Mouse (Mus musculus) 416B (cell line): Measurements from ENCODE around the gene Spef2.
"Not testable (repeated sequence)": the region's sequence is repeated elsewhere in the genome, so short reads cannot be mapped to it uniquely, and the experiment has no call there.

ENCODE experiments used
- DNase-seq: peaks from one replicate; pipeline ENCODE4 v3.0.0; 2011; ENCODE audit warnings: low read depth

Spef2 gene

DNA sequence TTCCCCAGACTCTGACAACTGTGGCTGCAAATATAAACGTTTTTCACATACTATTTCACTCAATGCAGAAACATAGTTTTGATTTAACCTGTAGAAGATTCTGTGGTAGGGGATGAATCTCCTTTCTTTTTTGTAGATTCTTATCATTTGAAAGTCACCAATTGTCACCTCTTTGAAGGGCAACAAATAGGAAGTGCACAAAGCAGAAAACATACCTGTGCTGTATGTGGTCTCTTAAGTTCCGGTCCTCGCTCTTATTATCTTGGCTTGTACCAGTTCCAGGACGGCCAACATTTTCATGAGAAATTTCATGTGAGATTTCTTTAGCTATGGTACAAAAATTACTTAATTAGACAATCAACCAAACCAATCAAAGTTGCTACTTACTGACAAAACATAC is 80.1 kb downstream of the Spef2 start:
- DNase-seq, result no peak

DNA sequence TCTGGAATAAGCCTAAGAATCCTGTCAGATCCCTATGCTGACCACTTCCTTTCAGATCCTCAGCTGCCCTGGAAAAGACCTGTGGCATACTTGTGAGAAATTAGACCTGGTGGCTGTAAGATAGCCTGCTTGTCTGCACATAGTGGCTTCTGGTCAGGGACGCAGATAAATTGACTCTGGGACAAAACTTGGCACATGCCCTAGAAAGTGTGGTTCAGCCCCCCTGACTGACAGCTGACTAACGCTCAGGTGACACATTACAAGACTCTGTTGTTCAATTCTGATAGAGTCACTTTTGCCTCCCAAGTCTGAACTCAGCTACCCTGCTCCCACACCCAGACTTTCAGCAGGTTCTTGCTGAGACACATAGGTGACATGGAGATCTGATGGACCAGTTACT is 83.7 kb downstream of the Spef2 start:
- DNase-seq, result not testable (repeated sequence)

DNA sequence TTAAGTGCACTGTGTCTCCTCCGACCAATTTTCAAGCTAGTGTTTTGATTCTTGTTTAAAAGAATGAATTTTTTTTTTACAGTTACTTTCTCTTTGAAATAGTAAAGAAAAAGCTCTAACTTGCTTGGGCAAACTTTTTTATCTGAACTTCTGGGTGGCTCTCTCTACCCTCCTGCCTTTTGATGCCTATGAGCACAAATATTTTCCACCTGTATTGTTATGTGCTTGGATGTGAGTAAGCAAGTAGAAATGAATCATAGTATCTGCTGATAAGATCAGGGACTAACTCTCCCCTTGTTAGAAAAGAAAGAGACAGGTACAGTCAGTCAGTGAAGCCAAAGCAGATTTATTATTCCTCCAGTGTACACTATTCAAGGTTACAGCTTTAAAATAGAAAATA is 87.5 kb downstream of the Spef2 start:
- DNase-seq, result no peak

DNA sequence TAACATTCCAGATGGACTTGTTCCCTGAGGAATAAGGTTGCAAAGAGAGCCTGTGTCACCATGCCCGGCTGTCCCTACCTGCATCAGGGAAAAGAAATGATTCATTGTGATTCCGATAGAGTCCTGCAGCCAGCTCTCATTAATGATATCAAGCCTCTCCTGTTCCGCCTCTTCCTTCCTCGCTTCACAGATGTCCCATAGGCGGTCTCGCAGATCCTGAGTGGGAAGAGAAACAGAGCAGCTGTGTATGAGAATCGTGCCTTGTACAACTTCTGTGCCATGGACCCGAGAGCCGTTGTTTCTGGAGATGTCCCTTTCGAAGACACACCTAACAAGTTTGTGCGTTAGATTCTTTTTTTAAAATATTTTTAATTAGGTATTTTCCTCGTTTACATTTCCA is 114.2 kb downstream of the Spef2 start:
- DNase-seq, result no peak

DNA sequence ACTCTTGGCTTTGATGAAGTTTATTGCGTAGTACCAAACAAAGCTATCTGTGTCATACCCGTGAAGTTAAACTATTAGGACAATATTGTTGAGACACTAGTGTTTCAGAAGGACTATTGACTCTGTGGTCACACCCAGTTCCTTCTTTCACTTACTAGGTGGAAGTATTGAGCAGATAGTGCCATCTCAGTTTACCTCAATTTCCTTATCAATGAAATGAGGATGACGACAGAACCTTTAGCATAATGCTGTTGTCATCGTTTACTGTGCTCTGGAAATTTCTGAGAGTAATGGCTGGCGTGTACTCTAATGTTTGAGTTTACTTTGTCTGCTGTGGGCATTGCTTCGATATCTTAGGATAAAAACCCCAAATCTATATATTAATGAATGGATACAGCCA is 117.0 kb downstream of the Spef2 start:
- no peak for DNase-seq

DNA sequence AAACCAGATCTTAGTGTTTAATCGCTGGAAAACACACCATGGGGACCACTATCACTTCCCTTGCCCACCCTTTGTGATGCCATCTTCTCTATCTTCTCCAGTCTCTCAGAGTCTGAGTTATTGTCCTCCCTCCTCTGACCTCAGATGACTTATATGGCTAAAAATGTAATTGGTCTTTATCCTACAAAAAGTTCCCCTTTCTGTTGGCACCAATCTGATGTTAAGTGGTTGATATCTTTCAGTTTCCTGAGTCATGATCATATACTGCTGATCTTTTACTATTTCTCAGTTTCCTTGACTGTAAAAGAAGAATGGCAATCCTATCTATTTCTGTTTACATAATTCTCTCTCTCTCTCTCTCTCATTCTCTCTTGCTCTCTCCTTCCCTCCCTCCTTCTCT is 119.0 kb downstream of the Spef2 start:
- DNase-seq, result no peak

DNA sequence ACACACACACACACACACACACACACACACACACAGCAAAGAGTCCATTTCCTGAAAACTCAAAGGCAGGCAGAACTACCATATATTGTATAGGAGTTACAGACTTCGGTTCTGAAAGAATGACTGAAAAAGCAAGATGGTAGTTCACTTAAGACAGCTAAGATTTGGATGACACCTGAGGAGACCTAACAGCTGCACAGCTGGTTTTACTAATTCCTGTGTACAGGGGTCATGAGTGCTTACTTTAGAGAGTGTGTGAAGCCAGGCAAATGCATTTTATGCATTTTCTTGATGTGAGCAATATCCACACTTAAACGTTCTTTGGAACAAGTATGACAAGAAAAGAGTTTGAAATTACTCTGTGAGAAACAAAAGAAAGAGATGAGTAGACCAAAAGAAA is 124.0 kb downstream of the Spef2 start:
- DNase-seq, result no peak

DNA sequence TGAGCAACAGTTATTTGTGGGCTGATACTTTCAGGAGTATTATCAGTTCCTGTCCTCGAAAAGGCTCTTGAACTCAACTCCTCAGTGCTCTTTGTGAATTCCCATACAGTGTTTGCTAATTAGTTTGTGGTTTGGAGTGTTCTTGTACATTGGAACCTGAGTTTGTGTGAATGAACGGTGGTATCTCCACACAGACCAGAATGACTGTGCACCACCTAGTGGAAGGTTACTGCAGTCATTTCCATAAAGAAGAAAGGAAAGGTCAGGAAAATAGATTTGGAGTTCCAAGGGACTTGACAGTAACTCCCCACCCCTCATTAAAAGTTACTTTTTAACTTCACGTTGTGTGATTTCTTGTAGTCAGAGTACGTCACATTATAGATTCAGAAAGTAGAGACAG is 140.5 kb downstream of the Spef2 start:
- DNase-seq, result peak; percentile 3

DNA sequence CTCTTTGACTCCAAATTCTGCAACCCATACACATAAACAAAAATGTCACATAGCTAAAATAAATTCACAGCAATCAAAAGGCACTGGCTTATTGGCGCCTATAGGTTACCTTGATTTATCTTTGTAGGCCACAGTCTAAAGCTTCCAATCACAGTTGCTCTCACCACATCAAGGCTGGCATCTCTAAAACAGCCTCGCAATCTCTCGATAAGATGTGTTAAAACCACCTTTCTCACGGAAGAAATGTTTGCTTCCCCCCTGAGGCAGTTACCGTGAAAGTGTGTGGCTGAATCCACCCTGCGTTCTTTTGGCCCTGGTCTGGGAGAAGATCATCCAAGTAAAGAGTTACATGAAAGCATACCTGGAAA is 148.6 kb downstream of the Spef2 start:
- DNase-seq, result no peak

DNA sequence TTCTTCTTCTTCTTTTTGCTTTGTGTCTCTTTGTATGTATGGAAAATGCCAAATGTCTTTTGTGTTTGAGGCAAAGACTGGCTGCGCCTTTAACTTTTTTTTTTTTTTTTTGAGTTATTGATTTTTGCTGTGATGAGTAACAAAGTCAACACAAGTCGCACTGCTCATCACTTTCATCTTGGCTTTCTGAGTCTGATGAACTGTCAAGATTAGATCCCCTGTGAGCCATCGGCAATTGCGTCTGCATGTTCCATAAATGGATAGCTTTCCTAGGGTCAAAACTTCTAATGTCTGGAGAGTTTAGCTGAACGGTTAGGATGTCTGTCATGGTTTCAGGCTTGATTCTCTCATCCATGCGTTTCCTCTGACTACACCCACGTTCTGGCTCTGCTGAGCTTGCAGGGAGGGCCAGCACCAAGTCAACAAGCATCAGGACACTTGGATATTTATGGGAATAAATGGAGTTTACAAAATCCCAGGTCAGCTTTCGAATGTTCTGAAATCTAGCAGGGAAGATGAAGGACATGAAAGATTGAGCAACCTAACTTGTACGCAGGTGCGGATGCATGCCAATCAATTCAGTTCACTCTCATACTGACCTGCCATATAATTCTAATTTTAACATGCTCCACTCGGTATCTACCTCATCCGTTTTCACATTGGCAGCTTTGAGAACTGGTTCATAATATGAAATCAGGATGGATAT is 149.1 kb downstream of the Spef2 start:
- no peak for DNase-seq

DNA sequence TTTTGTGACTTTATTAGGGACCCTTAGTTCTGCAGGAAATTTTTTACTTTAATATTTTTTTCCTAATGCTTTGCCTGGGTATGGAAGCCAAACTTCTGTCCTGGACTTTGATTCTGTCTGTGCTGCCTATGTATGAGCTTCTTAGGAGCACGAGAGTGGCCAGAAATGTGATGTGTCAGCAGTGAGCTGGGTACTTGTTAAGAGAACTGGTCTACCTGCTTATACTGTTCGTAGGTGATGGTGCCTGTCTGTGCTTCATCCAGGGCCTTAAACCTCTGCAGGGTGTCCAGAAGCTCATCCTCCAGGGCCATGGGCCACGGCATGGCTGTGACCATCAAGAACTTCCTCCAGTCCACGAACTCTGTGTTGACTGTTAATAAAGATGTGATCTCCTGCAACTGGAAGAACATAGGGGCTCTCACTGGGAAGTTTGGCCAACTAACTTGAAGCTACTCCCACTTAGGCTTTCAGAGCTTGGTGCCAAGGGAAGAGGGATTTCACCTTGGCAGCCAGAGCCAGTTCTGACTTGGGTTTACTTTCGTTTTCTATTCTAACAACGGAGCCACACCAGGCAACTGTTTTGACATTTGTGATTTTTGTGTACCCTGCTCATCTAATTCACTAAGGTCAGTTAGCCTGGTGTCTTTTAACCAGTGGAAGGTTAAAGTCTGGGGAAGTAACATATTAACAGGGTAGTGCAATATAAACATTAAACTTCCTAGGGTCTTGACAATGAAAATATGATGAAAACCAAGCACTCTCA is 152.2 kb downstream of the Spef2 start:
- DNase-seq, result peak; percentile 2

DNA sequence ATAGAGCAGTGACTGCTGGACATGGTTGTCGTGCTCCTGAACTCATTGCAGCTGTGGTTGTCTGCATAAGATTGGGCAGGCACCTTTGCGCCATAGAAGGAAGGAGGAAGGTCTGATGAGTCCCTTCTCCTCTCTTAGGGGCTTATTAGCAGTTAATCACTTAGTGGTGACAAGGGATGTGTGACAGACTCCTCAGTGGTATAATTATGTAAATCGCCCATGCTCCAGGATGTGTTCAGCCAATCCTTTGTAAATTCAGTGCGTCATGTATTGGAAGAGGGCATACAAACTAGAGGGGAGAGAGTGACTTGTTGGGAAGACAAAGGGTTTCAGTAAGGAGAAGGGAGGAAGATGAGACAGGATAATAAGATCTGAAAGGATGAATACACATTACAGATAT is 158.7 kb downstream of the Spef2 start:
- no peak for DNase-seq

DNA sequence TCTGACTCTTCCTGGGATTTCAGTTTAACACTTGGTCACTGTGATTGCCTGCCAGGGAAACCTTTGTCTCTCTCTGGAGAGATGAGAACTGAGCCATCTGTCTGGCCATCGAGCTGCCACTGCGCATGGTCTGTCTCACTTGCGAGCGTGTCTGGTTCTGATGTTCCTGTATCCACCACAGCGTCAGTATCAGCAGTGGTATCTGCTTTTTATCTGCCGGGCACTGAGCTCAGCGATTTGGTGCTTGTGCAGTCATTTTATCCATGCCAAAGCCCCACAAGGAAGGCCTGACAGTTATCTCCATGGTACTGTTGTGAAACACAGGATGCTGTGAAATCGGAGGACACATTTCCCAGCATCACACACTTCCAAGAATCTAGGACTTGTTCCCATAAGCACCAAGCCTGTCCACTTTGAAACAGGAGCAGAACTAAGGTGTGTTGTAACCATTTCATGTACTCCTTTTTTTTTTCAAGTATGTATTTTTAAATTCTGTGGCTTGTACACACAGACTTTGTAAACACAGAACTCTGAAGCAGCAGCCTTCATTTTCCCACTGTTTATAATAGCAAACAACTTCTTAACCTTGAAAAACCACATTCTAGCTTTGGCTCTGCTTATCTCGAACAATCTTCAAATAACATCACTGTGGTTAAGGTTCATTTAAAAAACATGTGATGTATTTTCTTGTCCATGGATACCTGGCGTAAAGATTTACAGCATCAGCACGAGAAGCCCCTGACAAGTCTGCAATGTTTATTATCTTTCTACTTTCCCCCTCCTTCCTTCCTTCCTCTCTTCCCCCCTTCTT is 168.0 kb downstream of the Spef2 start:
- no peak for DNase-seq

DNA sequence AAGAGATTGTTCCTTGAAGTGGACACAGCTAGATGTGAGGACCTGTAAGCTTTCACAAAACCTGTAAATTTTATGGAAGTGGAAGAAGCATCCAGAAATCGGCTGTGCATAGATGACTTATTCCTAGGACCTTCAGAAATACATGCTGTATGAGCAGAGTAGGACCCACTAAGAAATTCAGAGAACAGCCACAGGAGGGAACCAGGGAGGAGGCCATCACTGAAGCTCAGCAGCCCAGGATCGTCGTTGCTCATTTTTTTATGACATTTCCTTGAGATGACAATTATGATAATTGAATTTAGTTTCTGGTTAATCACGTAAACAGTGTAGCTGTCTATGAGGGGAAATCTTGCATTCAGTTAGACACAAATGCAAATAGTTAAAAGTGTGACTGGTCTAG is 171.4 kb downstream of the Spef2 start:
- DNase-seq, result no peak

DNA sequence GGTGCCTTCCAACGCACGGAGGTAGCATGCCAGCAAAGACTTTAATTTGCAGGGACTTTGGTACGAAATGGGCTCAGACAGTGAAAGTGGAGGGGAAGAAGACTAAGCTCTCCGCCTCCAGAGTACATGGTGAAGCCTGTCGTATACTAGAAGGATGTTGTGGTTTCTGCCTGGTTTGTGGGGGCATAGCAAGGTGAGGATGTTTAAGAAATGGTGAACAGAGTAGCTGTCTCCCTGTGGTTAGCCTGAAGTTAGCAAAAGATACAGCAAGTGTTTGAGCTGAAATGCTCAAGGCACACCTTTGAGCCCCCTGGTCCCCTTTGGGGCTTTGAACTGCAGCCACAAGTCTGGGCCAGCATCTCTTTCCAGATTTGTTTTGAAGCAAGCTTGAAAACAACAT is 173.9 kb downstream of the Spef2 start:
- DNase-seq, result no peak

DNA sequence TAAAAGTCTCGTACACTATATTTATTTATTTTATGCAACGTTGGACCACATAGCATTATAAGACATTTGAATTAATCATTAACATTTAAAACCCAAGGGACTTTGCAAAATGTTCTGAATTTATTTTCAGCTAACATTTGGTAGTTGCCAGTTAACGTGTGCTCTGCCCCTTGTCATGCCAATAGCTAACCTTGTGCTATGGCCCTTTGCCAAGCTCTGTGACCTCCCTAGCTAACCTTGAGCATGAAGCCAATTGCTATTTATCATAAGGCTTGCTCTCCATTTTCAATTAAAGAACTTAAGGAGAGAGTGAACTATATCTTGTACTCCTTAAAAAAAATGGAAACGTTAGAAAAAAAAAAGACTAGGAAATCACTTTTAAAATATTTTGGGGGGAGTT is 175.3 kb downstream of the Spef2 start:
- DNase-seq, result no peak

DNA sequence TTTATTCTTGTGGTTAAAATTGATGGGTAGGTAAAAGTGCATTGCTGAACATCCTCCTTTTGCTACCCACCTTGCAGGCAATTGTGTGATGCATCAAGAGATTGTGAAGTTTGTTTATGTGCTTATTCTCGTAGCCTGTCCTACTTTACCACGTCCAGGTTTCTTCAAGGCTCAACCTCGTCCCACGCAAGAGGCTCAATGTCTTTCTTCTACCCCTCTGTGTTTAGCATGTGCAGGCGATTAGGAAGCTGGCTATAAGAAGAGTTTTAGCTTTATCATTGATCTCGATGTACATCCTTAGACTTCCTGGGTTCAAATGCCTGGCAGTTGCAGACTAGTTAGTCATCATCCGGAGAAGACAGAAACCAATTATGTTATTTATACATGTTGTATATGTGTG is 176.0 kb downstream of the Spef2 start:
- DNase-seq, result no peak

DNA sequence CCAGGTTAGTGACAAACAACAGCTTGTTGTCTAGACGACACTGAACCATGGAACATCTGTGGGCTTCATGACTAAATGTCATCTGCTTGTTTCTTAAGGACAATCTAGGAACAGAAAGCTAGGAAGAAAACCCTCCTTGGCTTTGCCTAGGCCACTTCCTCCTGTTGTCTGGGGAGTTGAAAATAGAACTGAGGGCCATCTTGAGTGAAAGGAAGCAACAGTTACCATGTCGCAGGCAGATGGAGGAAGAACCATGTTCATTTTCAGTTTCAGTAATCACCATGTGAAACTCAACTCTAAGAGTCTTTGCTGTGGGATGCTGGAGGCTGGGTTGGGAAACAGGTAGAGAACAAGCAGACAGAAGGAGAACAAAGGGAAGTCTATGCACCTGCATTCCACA is 176.8 kb downstream of the Spef2 start:
- DNase-seq, result no peak

DNA sequence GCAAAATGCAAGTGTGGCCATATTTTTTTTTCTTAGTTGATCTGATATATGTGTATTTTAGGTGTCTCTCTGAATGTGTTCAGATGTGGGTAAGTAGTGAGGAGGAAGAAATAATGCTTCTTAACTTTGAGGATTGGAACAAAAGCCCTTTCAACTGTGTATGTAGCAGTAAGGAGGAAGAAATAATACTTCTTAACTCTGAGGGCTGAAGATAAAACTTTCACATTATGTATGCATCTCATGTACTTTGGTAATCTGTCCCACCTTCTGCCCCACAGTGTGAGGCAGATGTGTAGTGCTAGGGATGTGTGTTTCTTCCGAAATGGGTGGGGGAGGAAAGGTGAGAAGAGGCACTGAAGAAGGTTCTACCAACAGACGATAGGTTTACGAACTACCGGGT is 181.4 kb downstream of the Spef2 start:
- no peak for DNase-seq

DNA sequence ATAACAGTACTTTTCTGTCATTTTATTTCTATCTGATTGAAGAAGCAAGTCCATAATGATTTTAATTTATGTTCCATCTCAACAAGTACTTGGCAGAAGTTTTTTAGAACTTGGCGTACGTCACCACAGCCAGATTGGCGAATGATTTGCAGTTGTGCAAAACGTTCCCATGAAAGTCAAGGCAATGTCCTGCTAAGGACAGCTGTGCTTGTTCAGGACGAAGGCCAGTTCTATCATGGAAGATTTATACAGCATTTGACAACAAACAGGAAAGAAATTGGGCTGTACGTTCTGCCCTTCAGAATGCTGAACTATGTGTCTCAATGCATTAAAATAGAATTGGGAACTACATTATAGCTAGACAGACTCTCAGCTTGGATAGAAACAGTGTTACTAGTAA is 183.3 kb downstream of the Spef2 start:
- DNase-seq, result no peak

DNA sequence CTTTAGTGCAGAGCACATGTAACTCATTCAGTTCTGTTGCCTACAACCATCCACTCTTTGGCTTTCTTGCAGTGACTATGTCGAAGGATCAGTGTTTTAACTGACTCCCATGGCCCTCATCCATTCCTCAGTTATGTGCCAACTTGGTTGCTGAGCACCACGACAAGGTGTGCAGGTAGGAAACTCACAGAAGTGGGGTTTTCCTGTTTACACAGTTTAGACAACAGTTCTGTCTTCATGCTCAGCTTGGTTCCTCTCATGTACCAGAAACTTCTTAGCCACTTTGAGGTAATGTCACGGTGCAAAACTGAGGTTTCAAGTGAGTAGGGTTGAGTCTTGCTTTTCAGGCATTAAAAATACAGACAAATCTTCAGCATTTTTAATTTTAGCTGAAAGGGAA is 184.5 kb downstream of the Spef2 start:
- no peak for DNase-seq

DNA sequence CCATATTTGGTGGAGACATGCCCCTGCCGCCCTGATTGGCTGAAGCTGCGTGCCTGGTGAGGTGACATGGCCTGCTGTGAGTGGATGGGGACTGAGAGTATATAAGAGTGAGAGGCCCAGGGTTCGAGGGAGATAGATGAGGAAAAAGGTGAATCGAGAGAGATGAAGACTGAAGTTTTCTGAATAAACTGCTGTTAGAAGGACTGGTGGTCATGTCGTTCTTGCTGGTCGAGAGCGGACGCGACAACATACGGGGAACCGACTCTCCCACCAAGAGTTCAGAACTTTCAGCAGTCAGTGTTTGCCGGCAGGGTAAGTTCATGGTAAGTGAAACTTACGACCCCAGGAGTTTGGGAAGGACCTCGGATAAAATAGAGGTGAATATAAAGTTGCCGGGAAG is 191.4 kb downstream of the Spef2 start:
- DNase-seq, result not testable (repeated sequence)

DNA sequence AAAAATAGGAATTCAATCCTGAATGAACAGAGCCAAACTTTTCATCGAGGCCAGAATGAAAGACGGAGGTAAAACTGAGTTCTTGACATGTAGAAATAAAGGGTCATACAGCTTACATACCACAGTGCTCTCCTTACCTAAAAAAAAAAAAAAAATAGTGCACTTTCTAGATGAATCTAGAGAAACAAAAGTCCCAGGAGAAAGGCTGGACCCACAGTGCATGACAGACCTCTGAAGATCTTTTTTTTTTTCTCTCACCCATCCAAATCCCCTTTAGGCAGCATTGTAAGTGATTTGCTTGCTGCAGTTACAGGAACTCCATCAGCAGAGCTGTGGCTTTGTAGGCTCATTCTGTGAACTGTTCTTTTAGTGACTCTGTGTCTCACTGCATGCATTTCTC is 199.7 kb downstream of the Spef2 start:
- no peak for DNase-seq
